Mouse (Mus musculus) megakaryocyte, adult 5-6 weeks (primary cell): ENCODE data around the gene March1. TPM values are rescaled to one million over a fixed set of nuclear protein-coding genes. Genes with fewer than 3 reads are reported as not detected.

Experiments used
- ATAC-seq: 2 replicates; pipeline ENCODE4 v1.8.0; 2016; ENCODE audit warnings: mild to moderate bottlenecking, inconsistent platforms; ENCODE audit not compliant: poor library complexity, severe bottlenecking
- total RNA-seq, 2 experiments: library from RNA; stranded (forward) in 1 of 2; stranded (reverse) in 1 of 2; fragments of 153-499, 151-499 nt in 1 of 2; fragments of 221-1000, 200-1000 nt in 1 of 2; gene quantifications; 2 replicates each; pipeline versions ENCODE4 v1.2.3 to v1.2.4; 2015 to 2017

The March1 gene
- total RNA-seq (2015), result 79.4 and 91.5 TPM in 2 replicates
- 95.9 and 97.7 TPM in 2 replicates for total RNA-seq (2017)

DNA sequence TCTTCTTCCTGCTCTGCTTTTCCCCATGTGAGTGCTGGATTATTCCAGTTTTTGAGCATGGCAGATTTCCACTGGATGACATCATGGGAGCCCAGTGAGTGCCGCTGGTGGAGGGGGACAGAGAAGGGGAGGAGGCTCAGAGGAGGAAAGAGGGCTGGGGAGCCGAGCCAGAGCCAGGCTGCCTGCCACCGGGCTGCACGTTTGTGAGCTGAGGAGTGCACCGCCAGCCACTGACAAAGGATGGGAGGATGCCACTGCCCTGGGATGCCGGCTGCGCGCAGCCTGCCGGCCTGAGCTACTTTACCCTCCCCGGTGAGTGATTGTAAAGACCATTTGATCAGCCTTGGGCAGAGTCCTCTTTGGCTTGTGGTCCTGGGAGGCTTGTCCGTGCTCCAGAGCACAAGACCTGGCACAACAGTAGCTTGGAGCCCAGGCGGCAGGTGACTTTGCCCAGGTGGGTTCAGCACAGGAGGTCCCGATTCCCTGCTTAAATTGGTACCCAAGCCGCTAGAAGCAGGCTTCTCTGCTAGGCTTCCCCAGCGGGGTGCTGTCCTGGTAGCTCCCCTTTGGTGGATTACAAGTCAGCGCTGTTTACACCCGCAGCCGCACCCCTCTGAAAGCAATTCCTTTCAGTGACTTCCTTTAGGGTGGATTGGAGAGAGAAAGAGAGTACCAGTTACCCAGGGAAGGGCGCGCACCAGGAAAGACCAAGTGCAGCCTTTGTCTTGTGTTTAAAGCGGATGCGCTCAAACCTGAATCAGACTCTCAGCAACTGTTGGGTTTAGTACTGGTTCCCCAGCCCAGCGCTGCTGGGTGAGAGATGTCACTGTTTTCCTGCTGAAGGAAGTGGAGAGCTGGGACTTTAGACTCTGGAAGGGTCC lies at the start of gene March1:
Gene March1 (plus strand): TSS at position 30 of the 881 bp plus-strand sequence.
- no peak for ATAC-seq

DNA sequence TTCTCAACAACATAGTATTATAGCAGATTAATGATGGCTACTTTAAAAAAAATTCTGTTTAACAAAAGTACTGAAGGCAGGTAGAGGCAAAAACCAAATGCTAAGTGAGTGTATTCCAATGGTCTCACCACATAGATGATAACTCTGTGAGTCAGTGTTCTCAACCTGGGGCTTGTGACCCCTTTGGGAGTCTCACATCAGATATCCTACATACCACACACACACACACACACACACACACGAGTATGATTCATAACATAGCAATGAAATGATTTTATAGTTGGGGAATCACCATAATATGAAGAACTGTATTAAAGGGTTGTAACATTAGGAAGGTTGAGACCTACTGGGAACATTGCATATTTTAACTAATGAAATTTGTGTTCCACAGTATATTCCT lies 30.8 kb upstream of the March1 start:
- no peak for ATAC-seq

DNA sequence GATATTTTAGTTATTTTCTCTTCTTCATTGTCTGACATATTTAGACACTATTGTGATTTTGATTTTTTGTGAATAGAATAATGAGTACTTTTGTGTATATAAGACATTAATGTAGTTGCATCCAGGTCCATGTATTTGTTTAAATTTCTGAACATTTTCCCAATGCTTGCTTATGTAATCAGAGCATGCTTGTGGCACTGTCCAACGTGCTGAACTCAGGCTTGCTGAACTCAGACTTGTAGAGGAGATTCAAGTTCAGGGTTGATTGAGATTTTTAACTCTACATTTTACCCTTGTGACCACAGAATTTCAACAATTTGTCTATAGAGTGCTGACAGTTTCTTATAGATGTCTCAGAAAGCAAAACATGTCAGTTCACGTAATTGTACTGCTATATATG lies 14.5 kb upstream of the March1 start:
- ATAC-seq, result no peak

DNA sequence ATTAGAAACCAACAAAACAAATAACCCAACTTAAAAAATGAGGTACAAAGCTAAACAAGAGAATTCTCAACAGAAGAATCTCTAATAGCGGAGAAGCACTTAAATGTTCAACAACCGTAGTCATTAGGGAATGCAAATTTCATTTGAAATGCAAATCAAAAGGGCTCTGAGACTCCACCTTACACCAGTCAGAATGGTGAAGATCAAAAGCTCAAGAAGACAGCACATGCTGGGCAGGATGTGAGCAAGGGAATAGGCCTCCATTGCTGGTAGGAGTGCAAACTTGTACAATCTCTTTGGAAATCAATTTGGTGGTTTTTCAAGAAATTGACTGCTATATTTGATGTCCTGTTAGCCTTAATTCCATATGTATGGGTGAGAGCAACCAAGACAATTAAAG lies 8.2 kb upstream of the March1 start:
- ATAC-seq, result no peak

DNA sequence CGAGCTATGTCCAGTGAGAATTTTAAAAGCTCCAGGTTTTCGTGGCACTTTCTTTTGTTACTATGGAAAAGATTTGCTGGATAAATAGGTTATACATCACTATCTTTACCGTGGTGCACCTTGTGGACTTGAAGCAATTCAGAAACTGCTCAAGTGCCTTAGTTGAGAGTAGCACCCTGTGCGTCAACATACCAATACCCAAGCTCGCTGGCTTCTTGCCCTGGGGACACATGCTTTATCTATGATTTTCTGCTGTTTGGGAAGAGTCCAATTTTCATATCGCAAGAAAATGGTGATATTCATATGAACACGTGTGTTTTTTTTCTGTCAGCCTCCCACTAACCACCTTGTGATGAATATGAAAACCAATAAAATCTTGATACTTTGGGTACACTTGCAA lies 1.3 kb downstream of the March1 start:
- no peak for ATAC-seq

DNA sequence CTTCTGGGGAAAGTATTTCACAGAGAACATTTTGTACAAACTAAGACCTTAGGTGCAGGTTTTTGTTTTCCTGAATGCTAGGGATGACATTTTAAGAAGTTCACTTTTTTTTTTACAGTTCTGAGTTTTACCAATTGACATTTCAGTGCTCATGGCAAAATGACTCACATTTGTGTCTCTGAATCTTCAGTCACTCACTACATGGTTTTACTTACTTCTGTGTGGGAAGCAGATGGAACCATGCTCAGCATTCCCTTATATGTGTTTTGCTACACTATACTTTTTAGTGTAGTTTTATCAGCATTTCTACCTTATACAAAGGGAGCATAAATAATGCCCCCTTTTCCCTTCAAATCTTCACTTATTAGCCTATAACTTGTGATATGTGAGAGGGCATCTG lies 27.2 kb downstream of the March1 start:
- ATAC-seq, result no peak

DNA sequence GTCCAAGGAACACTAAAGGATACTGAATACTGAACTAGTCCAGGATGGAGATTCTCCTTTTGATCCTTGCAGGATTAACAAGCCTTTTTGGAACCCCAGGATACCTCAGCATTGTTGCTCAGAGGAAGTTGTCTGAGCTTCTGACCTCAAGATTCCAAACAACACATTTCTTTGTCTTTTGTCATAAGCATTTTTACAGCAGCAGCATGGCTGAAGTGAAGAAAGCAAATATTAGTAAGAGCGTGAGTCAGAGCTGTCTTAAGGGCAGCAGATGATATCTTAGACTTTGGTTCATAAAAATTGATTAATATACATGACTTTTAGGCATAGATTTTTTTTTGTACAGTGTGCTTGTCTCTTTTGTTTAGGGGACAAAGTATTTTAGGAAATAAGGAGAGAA lies 27.8 kb downstream of the March1 start:
- ATAC-seq, result no peak

DNA sequence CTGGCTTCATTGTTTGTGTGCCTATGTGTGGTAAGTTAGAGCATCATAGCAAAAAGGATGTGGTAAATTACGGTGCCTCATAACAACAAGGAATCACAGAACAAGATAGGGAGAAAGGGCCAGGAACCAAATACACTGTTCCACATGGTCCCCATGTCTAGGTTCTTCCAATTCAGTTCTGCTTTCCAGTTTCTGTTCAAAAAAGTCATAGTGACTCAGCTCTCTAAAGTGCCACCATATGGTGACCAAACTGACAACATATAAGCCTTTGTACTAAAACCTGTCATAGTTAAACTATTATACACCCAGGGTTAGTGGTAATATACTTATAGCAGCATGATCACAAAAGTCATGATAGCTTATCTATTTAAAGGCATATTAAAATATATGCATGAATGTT lies 28.2 kb downstream of the March1 start:
- no peak for ATAC-seq

DNA sequence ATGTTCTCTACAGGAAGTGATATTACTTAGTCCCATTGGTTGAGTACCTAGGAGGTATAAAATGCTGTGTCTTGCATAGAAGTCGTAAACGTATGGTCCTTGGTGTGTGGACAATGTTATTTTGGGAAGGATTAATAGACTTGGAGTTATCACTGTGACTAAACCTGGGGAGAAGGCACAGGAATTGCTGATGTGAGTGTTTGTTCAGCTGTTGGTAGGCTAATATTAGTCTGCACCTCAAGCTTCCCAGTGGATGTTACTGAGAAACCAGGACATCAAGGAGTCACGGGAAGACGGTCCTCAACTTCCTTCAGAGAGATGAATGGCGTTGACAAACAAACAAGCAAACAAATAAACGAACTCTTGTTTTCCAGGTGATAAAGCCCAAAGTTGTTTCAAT lies 38.2 kb downstream of the March1 start:
- ATAC-seq, result no peak

DNA sequence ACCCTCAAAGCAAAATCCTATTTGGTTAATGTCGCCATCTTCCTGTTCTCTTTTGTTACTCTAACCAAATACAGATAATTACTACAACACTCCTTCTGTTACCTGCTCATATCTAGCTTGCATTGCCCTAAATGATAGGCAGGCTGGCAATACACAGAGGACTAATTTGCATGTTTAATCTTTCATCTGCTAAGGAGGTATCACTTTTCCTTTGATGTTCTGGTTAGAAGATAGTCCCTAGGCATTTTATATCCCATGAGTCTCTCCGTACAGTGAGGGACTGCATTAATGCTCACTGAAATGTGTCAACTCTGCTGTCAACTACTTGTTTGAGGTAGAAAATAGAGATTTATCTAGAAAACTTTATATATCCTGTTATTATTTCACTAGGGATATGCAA lies 44.2 kb downstream of the March1 start:
- no peak for ATAC-seq

DNA sequence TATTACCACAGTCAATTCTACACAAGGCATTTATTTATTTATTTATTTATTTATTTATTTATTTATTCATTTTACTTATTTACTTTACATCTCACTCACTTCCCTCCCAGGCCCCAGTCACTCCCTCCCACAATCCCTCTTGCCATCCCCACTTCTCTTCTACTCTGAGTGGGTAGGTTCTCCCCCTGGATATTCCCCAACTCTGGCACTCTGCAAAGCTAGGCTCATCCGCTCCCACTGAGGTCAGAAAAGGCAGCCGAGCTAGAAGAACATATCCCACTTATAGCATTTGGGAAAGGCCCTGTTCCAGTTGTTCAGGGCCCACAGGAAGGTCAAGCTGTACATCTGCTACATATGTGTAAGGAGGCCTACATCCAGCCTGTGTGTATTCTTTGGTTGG lies 48.1 kb downstream of the March1 start:
- ATAC-seq, result no peak

DNA sequence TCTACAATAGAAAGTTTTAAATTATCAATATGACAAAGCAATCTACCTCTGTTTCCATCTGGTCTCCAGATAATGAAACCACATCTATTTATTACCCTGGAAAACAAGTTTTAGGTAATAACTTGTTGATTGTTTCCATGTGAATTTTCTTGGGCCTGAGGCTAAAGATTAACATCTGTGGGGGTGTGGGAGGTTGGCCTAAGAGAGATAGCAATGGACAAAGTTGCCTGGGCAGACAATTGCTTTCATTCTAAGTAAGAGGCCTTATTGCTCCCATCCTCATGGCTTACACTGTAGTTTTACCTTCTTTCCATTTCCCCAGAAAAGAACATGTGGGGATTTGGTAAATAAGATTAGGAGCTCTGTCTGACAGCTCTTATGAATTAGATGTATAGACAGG lies 125.4 kb downstream of the March1 start:
- no peak for ATAC-seq

DNA sequence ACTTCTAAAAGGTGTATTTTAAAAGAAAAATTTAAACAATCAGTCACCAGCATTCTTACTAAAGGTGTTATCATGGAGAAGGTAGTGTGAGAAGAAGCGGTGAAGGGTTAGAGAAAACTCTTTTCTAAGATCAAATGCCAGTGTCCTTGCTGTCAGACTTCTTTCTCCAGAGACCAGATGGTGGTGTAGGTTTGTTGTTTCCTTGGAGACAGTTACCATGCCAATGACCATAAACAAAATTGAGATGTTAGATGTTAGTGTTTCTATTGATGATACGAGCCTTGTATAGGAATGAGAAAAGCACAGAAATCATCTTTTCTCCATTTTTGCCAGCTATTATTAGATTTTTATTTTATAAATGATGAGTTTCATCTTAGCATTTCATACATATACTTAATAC lies 158.1 kb downstream of the March1 start:
- ATAC-seq, result no peak

DNA sequence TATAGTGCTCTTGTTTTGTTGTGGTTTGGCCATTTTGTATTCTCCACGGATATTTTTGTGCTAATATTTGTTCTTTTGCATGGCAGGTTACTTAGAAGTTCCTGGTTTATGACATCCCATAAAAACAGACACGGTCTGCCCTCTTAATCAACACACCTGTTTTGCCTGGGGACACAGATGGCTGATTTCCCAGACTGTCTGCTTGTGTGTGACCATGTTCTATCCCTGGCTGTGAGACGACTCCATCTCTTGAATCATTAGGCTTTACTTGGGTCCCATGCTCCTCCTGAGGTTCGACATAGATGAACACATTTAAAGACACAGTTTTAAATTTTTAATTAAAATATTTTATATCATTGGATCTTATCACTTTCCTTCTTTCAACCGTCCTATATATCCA lies 163.5 kb downstream of the March1 start:
- ATAC-seq, result no peak

DNA sequence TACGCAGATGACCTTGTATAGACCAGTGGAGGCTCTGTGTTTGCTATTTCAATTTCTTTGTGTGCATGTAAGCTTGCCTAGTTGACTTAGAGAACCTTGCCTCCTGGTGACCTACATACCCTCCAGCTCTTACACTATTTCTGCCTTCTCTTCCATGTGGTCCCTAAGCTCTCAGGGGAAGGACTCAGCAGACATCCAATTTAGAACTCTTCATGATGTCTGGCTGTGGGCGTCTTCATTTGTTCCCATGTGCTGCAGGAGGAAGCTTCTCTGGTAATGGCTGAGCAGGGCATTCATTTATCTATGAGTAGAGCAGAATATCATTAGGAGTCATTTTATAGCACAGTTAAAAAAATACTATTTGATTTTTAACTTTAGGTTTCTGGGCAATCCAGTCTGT lies 195.3 kb downstream of the March1 start:
- no peak for ATAC-seq

DNA sequence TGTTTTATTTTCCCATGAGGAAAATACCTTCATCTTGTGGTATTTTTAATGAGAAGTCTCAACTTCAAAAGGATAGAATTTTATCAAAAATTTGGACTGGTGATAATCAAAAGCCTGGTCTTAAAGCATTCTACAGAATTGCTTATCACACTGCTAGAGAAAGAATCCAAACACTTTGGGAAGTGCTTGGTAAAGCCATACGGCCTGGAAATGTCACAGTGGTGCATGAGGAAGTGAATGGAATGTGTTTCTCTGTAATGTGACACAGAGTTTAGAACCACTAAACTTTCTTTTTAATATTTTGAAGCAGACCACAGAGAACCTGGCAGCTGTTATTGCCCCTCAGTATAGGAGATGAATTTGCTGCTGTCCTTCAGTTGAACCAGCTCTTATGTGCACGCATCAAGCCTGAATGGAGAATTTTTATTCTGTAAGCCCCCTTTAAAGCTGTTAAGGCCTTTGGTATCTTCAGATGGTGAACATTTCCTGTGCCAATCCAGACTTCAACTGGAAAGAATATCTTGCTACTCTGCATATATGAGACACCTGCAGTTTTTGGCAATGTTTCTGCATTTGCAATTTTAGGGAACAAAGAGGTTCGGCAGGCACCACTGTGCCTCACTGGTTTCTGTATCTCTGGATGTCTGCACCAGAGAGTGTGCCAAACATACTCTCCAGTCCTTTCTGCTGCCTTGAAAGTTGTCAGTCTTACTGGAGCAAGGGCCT lies 304.8 kb downstream of the March1 start:
- no peak for ATAC-seq

DNA sequence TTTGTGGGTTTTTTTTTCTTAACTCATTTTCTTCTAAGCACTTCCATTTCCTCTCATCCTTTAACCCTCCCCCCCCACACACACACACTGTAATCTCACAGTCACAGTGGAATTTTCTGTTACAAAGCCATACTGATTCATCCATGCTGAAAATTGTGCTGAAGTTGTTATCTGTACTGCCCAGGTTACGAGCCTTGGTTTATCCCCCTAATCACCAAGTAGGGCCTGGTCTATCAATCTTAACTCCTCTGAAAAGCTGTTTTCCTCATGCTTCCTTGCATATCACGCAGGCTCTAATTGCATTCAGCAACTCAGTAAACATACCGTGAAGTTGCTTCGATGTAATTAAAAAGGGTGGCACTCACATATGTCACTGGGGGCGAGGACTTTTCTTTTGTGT lies 339.2 kb downstream of the March1 start:
- no peak for ATAC-seq

DNA sequence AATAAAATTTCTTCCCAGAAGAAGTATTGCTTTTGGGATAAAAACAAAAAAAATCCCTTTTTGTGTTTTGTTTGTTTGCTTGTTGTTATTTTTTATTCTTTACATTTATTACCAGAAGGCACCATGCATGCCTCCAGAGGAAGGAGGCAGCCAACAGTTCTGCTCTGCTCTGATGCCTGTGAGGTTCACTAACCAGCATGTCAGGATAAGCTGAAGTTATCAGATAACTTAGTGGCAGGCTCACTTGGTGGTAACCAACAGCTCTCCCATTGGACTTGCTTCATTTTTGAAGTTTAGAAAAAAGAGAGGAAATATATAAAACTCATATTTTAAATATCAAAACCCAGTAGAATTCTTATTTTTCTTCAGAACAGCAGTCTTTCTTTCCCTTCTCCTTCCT lies 339.8 kb downstream of the March1 start:
- no peak for ATAC-seq

DNA sequence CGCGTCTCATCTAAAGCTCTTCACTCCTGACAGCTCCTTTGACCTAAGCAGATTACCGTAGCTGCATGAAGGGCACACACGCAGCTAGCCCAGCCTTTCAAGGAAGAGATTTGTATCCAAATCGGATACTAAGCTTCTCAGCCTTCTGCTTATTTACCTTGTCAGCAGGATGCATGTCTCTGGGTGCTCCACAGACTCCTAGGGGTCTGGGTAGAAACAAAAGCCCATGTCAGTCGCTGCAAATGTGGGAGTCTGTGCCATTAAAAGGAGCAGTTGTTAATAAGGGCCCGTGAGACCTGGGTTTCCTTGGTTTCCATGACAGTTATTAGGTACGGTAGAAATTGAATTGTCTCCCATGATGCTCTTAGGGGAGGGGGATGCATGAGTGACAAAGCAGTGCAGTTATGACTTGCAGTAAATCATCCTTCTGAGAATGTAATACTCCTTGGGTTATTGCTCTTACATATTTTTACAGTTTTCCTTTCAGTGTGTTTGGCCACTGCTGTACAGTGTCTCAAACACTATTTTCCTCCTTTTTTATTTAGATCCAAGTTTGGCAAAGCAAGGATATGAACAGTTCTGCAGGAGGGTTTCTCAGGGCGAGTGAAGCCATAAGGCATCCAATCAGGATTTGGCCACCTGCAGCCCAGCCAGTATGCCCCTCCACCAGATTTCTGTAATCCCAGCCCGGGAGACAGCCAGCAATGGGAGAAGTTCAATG lies 349.0 kb downstream of the March1 start:
- ATAC-seq, result no peak

DNA sequence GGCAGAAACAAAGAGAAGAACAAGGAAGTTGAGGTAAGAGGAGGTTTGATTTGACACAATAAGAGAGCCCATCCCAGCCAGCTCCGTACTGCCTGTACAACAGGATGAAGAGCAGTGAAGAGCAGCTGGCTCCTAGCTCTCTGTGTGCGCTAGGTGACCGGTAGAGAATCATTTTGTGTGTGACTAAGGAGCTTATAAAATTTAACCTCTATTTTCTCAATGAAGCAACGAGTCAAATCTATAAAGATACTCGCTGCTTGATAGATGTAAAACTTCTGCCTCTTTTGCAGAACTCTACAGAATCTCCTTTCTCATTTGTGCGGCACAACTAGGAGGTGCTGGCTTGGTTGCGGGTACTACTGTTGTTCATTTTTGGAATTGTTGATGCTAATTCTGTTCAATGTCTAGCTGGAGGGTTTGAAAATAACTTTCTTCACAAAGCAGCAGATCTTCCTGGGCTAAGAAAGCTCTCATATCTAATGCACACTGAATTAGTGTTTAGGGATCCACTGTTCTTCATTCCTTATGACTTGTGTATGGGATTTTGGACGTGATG lies 349.6 kb downstream of the March1 start:
- ATAC-seq, result no peak

DNA sequence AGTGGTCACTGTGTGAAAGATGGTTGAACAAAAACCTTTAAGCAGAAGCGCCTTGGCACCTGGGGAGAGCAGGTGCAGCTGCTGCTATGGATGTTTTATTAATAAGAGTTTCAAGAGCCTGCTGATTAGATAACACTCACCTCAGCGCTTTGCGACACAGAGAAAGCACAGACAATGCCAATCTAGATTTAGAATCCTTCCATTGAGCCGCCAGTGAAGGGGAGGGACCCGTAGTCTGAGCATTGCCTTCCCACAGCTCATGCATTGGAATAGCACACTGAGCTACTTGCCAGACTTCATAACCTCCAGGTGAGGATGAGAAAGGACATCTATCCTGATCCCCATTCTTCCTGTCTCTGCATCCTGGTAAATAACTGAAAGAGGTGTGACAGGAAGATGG lies 359.2 kb downstream of the March1 start:
- no peak for ATAC-seq
